Comparison of ENCODE assay signal across 9 mouse cellular contexts in the genomic region with DNA sequence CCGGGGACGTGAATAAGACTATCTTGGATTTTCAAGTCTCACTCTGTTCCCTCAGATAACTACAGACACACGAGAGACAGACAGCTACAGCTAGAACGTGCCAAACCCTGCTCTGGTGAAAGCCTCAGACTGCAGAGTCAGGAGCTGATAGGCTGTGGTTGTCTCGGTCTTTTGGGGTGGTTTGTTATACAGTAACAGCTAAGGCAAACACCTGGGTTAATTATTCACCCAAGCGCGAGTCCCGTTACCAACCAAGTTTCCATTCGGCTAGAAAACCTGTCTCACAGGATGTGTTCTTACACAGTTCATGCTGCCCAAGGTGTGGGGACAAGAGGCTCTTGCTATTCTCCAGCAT.
DNase-seq lines count a peak whose midpoint lies in the region; ATAC-seq and TF ChIP-seq lines count a peak whose summit lies in the region.
"Had no signal": no experiment of that assay in that cellular context is flagged by ENCODE, and none has a peak within 500 bp of the region (broad histone marks: within the 10 kb centered on the region; RNA-seq: fewer than 3 reads in every experiment).

No protein-coding gene starts in this region.

- H3K36me3 ChIP-seq in forebrain, postnatal 0 days (ENCODE audit: insufficient read depth) = no peaks in the 10 kb centered on the region
- H3K36me3 ChIP-seq: forebrain, embryonic 12.5 days had no signal

- POLR2A ChIA-PET in Patski (lab: Charles Lee) = interaction anchor here (1.0 to 5.6 kb wide), 6 partner anchors 26 to 227 kb away, joined by 3 to 49 read pairs (median 4); partner anchors contain the start of gene Fst

- no peaks in the 10 kb centered on the region for H3K27me3 ChIP-seq in Patski
- no peaks in the 10 kb centered on the region for H3K27me3 ChIP-seq in forebrain, postnatal 0 days (ENCODE audit: insufficient read depth, low read length)
- H3K27me3 ChIP-seq: forebrain, embryonic 12.5 days had no signal

- peak; percentile 96 for DNase-seq in Patski (ENCODE audit: low read depth, low spot score)
- DNase-seq in kidney, postnatal 36 days = peak; percentile 79 to 91
- DNase-seq in lung, postnatal 14 days = peak; percentile 18
- no peak for DNase-seq in layer of hippocampus, adult 8-10 months (ENCODE audit: low spot score in 2 of 2)
- DNase-seq in forebrain, postnatal 0 days = no peak
- DNase-seq in frontal cortex, postnatal 10 days (ENCODE audit: low spot score in 2 of 2) = no peak
- DNase-seq: cerebellum, adult 2 months had no signal

- H3K9ac ChIP-seq in forebrain, postnatal 0 days = no peak overlapping the region
- H3K9ac ChIP-seq: forebrain, embryonic 12.5 days had no signal

- CTCF ChIA-PET in Patski (lab: Charles Lee) = interaction anchor here (1.0 to 1.9 kb wide), 4 partner anchors 25 to 157 kb away, joined by 3 to 8 read pairs (median 3); no protein-coding TSS in a partner anchor

- H3K9me3 ChIP-seq in forebrain, postnatal 0 days (ENCODE audit: low read length) = no peaks in the 10 kb centered on the region
- H3K9me3 ChIP-seq: forebrain, embryonic 12.5 days had no signal

- WGBS in forebrain, postnatal 0 days = 81% methylated on average over 9 of the region's 9 CpGs

- no peak overlapping the region for H3K4me3 ChIP-seq in forebrain, postnatal 0 days (ENCODE audit: low read depth, low read length)
- H3K4me3 ChIP-seq: forebrain, embryonic 12.5 days had no signal

- H3K4me1 ChIP-seq in forebrain, postnatal 0 days (ENCODE audit: insufficient read depth) = no peaks in the 10 kb centered on the region
- H3K4me1 ChIP-seq: forebrain, embryonic 12.5 days had no signal

- H3K4me2 ChIP-seq in forebrain, postnatal 0 days (ENCODE audit: low read depth) = no peak overlapping the region
- H3K4me2 ChIP-seq: forebrain, embryonic 12.5 days had no signal

- H3K27ac ChIP-seq in forebrain, postnatal 0 days (ENCODE audit: low read depth, low read length) = no peak overlapping the region
- H3K27ac ChIP-seq: forebrain, embryonic 12.5 days had no signal

- in situ Hi-C loops in Patski (cut with MboI; ENCODE audit: low pct_unique_long_range_greater_than_20kb) = loop anchor here (5.0 kb wide), 2 partner anchors 77 to 603 kb away; no protein-coding TSS in a partner anchor

- peak; percentile 59 for ATAC-seq in Patski
- 0 out of 2 replicates have a peak, but pooled peaks have one; percentile 43 for ATAC-seq in erythroblast, adult 5-6 weeks (replicated peaks; ENCODE audit: low FRiP score, poor library complexity, severe bottlenecking)
- no peak for ATAC-seq in forebrain, postnatal 0 days

- no peak for TF ChIP-seq CTCF in Patski (IDR thresholded peaks at IDR 0.05)
- TF ChIP-seq CTCF in forebrain, postnatal 0 days (IDR thresholded peaks at IDR 0.05; ENCODE audit: low read depth) = no peak

Comparison
In these comparisons a context has a peak if more than half of its experiments do, and no peak if none do; other contexts are left out.
1. DNase-seq: peak in Patski (single experiment), kidney, postnatal 36 days (2 of 2) and lung, postnatal 14 days (single experiment); none in layer of hippocampus, adult 8-10 months (0 of 2), forebrain, postnatal 0 days (single experiment) and frontal cortex, postnatal 10 days (0 of 2).